Mouse (Mus musculus): ENCODE results near the gene Tmem167b. TPM values are rescaled to one million over a fixed set of nuclear protein-coding genes. Genes with fewer than 3 reads are reported as not detected.

The Tmem167b gene
- 51.1 TPM for polyA plus RNA-seq (2014; fragmentation: Illumina TruSeq; extraction: RNeasy Lipid Tissue Mini Kit (QIAGEN cat#74804); ENCODE audit: low read depth, low replicate concordance)

GRCm38 (mm10) chr3:108562133-108562730 is at the start of gene Tmem167b:
Tmem167b (minus strand) TSS chr3:108562466.

GRCm38 (mm10) chr3:108590786-108591529 is 28.7 kb upstream of the Tmem167b start, which contains the start of gene Wdr47:
Wdr47 (plus strand) TSS chr3:108591279.

GRCm38 (mm10) chr3:108571443-108572294 is 9.4 kb upstream of the Tmem167b start, which contains the start of gene Taf13:
Taf13 (plus strand) TSS chr3:108571698.

GRCm38 (mm10) chr3:108536517-108537260 is 25.6 kb downstream of the Tmem167b start, which contains the start of gene 5330417C22Rik:
5330417C22Rik (minus strand) TSS chr3:108536536.

GRCm38 (mm10) chr3:108533951-108534350 is 28.3 kb downstream of the Tmem167b start, which contains the start of gene 1700013F07Rik:
1700013F07Rik (plus strand) TSS chr3:108534150.

Other genes with a start within 250 kb of the Tmem167b start
- gene Mybphl, start 197.6 kb downstream of the Tmem167b start, polyA plus RNA-seq (2014; fragmentation: Illumina TruSeq; extraction: RNeasy Lipid Tissue Mini Kit (QIAGEN cat#74804); ENCODE audit: low read depth, low replicate concordance): not detected
- gene Psrc1, start 178.6 kb downstream of the Tmem167b start, polyA plus RNA-seq (2014; fragmentation: Illumina TruSeq; extraction: RNeasy Lipid Tissue Mini Kit (QIAGEN cat#74804); ENCODE audit: low read depth, low replicate concordance): 1.3 TPM
- 20.4 TPM for gene Celsr2, start 146.9 kb downstream of the Tmem167b start, polyA plus RNA-seq (2014; fragmentation: Illumina TruSeq; extraction: RNeasy Lipid Tissue Mini Kit (QIAGEN cat#74804); ENCODE audit: low read depth, low replicate concordance)
- gene Sars, start 117.3 kb downstream of the Tmem167b start, polyA plus RNA-seq (2014; fragmentation: Illumina TruSeq; extraction: RNeasy Lipid Tissue Mini Kit (QIAGEN cat#74804); ENCODE audit: low read depth, low replicate concordance): 113 TPM
- gene 1700013F07Rik, start 28.3 kb downstream of the Tmem167b start, polyA plus RNA-seq (2014; fragmentation: Illumina TruSeq; extraction: RNeasy Lipid Tissue Mini Kit (QIAGEN cat#74804); ENCODE audit: low read depth, low replicate concordance): 10.9 TPM
- gene 5330417C22Rik, start 25.9 kb downstream of the Tmem167b start, polyA plus RNA-seq (2014; fragmentation: Illumina TruSeq; extraction: RNeasy Lipid Tissue Mini Kit (QIAGEN cat#74804); ENCODE audit: low read depth, low replicate concordance): 2.5 TPM
- gene Taf13, start 9.2 kb upstream of the Tmem167b start, polyA plus RNA-seq (2014; fragmentation: Illumina TruSeq; extraction: RNeasy Lipid Tissue Mini Kit (QIAGEN cat#74804); ENCODE audit: low read depth, low replicate concordance): 30.4 TPM
- 14.8 TPM for gene Wdr47, start 28.8 kb upstream of the Tmem167b start, polyA plus RNA-seq (2014; fragmentation: Illumina TruSeq; extraction: RNeasy Lipid Tissue Mini Kit (QIAGEN cat#74804); ENCODE audit: low read depth, low replicate concordance)
- 54.4 TPM for gene Clcc1, start 91.4 kb upstream of the Tmem167b start, polyA plus RNA-seq (2014; fragmentation: Illumina TruSeq; extraction: RNeasy Lipid Tissue Mini Kit (QIAGEN cat#74804); ENCODE audit: low read depth, low replicate concordance)
- gene Gpsm2, start 159.8 kb upstream of the Tmem167b start, polyA plus RNA-seq (2014; fragmentation: Illumina TruSeq; extraction: RNeasy Lipid Tissue Mini Kit (QIAGEN cat#74804); ENCODE audit: low read depth, low replicate concordance): 3.9 TPM
- 0.37 TPM for gene Aknad1, start 177.2 kb upstream of the Tmem167b start, polyA plus RNA-seq (2014; fragmentation: Illumina TruSeq; extraction: RNeasy Lipid Tissue Mini Kit (QIAGEN cat#74804); ENCODE audit: low read depth, low replicate concordance)